Mouse (Mus musculus) kidney, adult 8-10 months (tissue): Measurements from ENCODE around the gene Dnmt3a.

ENCODE experiments used
- DNase-seq, 2 experiments: peaks; one replicate each; pipeline ENCODE4 v3.0.0; 2022

The Dnmt3a gene

GRCm38 (mm10) chr12:3887515-3888325 is 81.9 kb downstream of the Dnmt3a start:
- DNase-seq, result peak in 1 of 2 experiments; percentile 45

GRCm38 (mm10) chr12:3889875-3890635 is 84.2 kb downstream of the Dnmt3a start:
- no peak for DNase-seq

GRCm38 (mm10) chr12:3890753-3891751 is 85.2 kb downstream of the Dnmt3a start:
- no peak for DNase-seq

- no peak for DNase-seq
Measured at GRCm38 (mm10) chr12:3891779-3892239, 86.0 kb downstream of the Dnmt3a start.

- DNase-seq, result peak in 1 of 2 experiments; percentile 38
Measured at GRCm38 (mm10) chr12:3892240-3893059, 86.6 kb downstream of the Dnmt3a start.

GRCm38 (mm10) chr12:3893335-3893734 is 87.5 kb downstream of the Dnmt3a start:
- no peak for DNase-seq

GRCm38 (mm10) chr12:3894525-3894924 is 88.7 kb downstream of the Dnmt3a start:
- DNase-seq, result no peak

GRCm38 (mm10) chr12:3897057-3897545 is 91.3 kb downstream of the Dnmt3a start:
- DNase-seq, result no peak

GRCm38 (mm10) chr12:3898811-3899210 is 93.0 kb downstream of the Dnmt3a start:
- DNase-seq, result no peak

GRCm38 (mm10) chr12:3905436-3905835 is 99.6 kb downstream of the Dnmt3a start:
- DNase-seq, result no peak

- no peak for DNase-seq
Measured at GRCm38 (mm10) chr12:3906308-3906707, 100.5 kb downstream of the Dnmt3a start.

GRCm38 (mm10) chr12:3907008-3907407 is 101.2 kb downstream of the Dnmt3a start:
- DNase-seq, result no peak

- DNase-seq, result no peak
Measured at GRCm38 (mm10) chr12:3907418-3907817, 101.6 kb downstream of the Dnmt3a start.

GRCm38 (mm10) chr12:3910466-3911093 is 104.8 kb downstream of the Dnmt3a start:
- no peak for DNase-seq

- no peak for DNase-seq
Measured at GRCm38 (mm10) chr12:3911831-3912348, 106.1 kb downstream of the Dnmt3a start.

GRCm38 (mm10) chr12:3915852-3916251 is 110.0 kb downstream of the Dnmt3a start:
- no peak for DNase-seq

- DNase-seq, result no peak
Measured at GRCm38 (mm10) chr12:3917668-3918341, 112.0 kb downstream of the Dnmt3a start.

GRCm38 (mm10) chr12:3918577-3918976 is 112.8 kb downstream of the Dnmt3a start:
- DNase-seq, result no peak

GRCm38 (mm10) chr12:3919423-3919822 is 113.6 kb downstream of the Dnmt3a start:
- peak in 1 of 2 experiments; percentile 23 for DNase-seq

- DNase-seq, result peak; percentile 29 to 72
Measured at GRCm38 (mm10) chr12:3926127-3926526, 120.3 kb downstream of the Dnmt3a start.
